Mouse (Mus musculus) kidney, adult 2 months (tissue): Measurements from ENCODE around the gene Nde1. TPM values are rescaled to one million over a fixed set of nuclear protein-coding genes. Genes with fewer than 3 reads are reported as not detected.
"Not testable (repeated sequence)": the region's sequence is repeated elsewhere in the genome, so short reads cannot be mapped to it uniquely, and the experiment has no call there.

Experiments used
- DNase-seq: peaks from one replicate; pipeline ENCODE4 v3.0.0; 2021
- H3K27ac ChIP-seq: fragments of 200-500 bp; 2 replicates; pipeline ENCODE4 v1.5.1; 2012; ENCODE audit warnings: low read depth, low read length, control low read depth, inconsistent platforms; ENCODE audit not compliant: insufficient read depth
- H3K27me3 ChIP-seq: fragments of 200-500 bp; replicated peaks from 2 replicates; pipeline ENCODE4 v1.6.1; 2012; ENCODE audit warnings: mild to moderate bottlenecking, moderate library complexity, low read length, inconsistent platforms; ENCODE audit not compliant: control insufficient read depth, insufficient read depth
- H3K36me3 ChIP-seq: fragments of 200-500 bp; 2 replicates; pipeline ENCODE4 v1.6.1; 2012; ENCODE audit warnings: mild to moderate bottlenecking, moderate library complexity, low read length, inconsistent platforms; ENCODE audit not compliant: control insufficient read depth, insufficient read depth
- H3K4me1 ChIP-seq: fragments of 200-500 bp; 2 replicates; pipeline ENCODE4 v1.6.1; 2011; ENCODE audit warnings: low read length; ENCODE audit not compliant: control insufficient read depth, insufficient read depth
- H3K4me3 ChIP-seq: fragments of 200-500 bp; 2 replicates; pipeline ENCODE4 v1.5.1; 2011; ENCODE audit warnings: mild to moderate bottlenecking, low read depth, low read length, control low read depth; ENCODE audit not compliant: insufficient read depth
- CTCF ChIP-seq: fragments of 200-500 bp; conservative IDR thresholded peaks from 2 replicates; pipeline ENCODE4 v1.5.1; 2011; ENCODE audit warnings: low read depth, mild to moderate bottlenecking, control low read depth, low read length, moderate library complexity, mixed read lengths; ENCODE audit not compliant: insufficient read depth, insufficient read length
- POLR2A ChIP-seq: fragments of 200-500 bp; IDR thresholded peaks from one replicate; pipeline ENCODE4 v1.6.1; 2011; ENCODE audit warnings: low read depth, low read length, control low read depth
- WGBS: fragments of 180-500 bp; shearing (Covaris S2); methylation state at CpG from one replicate; pipeline ENCODE4 v1.1.7; 2018; 5-methylcytosine and 5-hydroxymethylcytosine counted together
- polyA plus RNA-seq: library from polyadenylated mRNA; depleted of rRNA; stranded (reverse); fragments of >200 nt; gene quantifications from 2 replicates; pipeline ENCODE4 v1.2.3, GENCODE M21; 2012

Nde1 gene
- polyA plus RNA-seq, 1 experiment = 23.6 TPM

DNA sequence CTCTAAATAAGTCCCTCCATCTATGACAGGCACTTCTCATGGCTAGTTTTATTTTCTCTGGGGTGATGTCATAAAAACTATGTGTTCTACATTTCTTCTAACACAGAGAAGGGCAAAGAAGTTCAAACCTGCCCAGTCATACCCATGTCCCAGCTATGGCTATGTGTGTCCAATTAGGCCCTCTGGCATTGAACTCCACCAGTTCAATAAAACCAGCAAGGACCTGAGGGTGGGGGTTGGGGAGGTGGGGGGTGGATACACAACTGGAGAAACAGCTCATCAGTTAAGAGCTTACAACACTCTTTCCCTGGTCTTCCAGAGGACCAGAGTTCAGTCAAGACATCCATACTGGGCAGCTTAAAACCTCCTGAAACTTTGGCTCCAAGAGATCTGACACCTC is 24.0 kb upstream of the Nde1 start:
- no peak for DNase-seq
- H3K4me1 ChIP-seq = no peaks in the 10 kb centered on the region
- no peak overlapping the region for H3K27ac ChIP-seq
- TF ChIP-seq POLR2A = no peak
- TF ChIP-seq CTCF = no peak
- H3K4me3 ChIP-seq = no peak overlapping the region
- peaks cover 10% of the 10 kb centered on the region for H3K36me3 ChIP-seq
- H3K27me3 ChIP-seq = no peaks in the 10 kb centered on the region

DNA sequence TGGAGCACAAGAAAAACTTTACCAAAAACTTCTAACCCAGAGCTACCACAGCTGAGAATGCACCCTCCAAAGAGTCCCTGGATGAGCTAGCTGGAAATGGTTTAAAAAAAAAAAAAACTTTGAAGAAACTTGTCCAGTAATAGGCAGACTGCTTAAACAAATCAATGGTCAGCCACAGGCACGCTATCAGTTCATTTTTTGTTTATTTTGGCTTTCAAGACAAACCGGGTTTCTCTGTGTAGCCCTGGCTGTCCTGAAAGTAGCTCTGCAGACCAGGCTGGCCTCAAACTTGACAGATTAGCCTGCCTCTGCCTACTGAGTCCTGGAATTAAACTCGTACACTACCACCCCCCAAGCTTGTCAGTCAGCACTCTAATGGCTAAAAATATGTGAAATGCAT is 19.8 kb upstream of the Nde1 start:
- no peak for DNase-seq
- H3K4me1 ChIP-seq = no peaks in the 10 kb centered on the region
- WGBS = 85% methylated on average over 3 of the region's 3 CpGs
- TF ChIP-seq POLR2A (no peak), CTCF (no peak)
- peaks cover 14% of the 10 kb centered on the region for H3K36me3 ChIP-seq
- no peak overlapping the region for H3K4me3 ChIP-seq
- H3K27me3 ChIP-seq = no peaks in the 10 kb centered on the region
- H3K27ac ChIP-seq = no peak overlapping the region

DNA sequence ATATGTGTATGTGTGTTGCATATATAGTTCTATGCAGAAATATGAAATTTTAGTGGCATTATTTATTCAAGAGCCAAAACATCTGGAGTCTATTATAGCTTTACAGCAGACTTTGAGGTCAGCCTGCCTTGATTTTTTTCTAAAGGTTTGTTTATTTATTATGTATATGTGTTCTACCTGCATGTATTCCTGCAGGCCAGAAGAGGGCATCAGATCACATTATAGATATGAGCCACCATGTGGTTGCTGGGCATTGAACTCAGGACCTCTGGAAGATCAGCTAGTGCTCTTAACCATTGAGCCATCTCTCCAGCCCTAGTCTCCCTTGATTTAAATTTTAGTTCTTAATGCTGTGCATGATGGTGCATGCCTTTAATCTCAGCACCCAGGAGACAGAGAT is 15.4 kb upstream of the Nde1 start:
- peaks cover 17% of the 10 kb centered on the region for H3K36me3 ChIP-seq
- H3K4me3 ChIP-seq = no peak overlapping the region
- no peak for TF ChIP-seq CTCF
- TF ChIP-seq POLR2A = no peak

DNA sequence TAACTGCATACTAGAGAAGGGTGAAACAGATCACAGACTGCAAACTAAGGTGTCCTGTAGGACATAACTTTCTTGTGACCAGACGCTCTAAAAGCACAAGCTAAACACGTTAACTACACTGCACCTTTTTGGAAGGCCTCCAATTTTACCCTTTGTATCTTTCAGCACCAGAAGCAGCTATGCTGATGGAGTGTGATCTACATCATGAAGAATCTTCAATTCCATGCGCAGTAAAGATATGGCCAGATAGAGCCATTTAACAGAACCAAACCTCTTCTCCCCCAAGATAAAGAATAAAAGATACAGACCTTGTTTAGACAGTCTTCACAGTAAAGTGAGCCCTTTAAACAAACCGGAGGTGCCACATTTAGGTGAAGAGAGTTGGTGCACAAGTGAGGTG is 11.4 kb upstream of the Nde1 start:
- DNase-seq = no peak
- Histone ChIP-seq H3K27me3 (no peaks in the 10 kb centered on the region), H3K4me3 (no peak overlapping the region), H3K4me1 (no peaks in the 10 kb centered on the region), H3K27ac (no peak overlapping the region), H3K36me3 (peaks cover 6% of the 10 kb centered on the region)
- no peak for TF ChIP-seq CTCF
- no peak for TF ChIP-seq POLR2A
- 86% methylated on average over 4 of the region's 4 CpGs for WGBS

More for the DNA sequence above, 15.4 kb upstream of the Nde1 start:
- DNase-seq = no peak
- Histone ChIP-seq H3K4me1 (no peaks in the 10 kb centered on the region), H3K27ac (no peak overlapping the region), H3K27me3 (no peaks in the 10 kb centered on the region)

DNA sequence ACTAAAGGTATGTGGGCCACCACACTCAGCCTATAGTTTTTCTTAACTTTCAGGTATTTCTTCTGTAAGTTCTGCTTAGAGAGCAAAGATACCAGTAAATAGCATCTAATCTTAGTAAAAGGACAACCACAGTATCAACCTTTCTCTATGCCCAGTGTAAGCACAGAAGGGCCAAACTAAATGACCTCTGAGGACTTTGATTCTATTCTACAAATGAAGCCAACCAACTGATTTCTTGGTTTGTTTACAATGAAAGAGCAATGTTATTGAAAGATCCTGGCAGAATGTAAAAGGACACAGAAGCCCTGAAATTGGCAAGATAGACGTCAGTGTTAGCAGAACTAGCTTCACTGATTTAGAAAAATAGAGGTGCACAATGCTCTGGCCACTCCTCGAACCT is 7.4 kb upstream of the Nde1 start:
- not testable (repeated sequence) for H3K4me1 ChIP-seq, H3K4me3 ChIP-seq, DNase-seq, H3K27me3 ChIP-seq, H3K27ac ChIP-seq, H3K36me3 ChIP-seq
- WGBS = 32% methylated on average over 1 of the region's 2 CpGs

DNA sequence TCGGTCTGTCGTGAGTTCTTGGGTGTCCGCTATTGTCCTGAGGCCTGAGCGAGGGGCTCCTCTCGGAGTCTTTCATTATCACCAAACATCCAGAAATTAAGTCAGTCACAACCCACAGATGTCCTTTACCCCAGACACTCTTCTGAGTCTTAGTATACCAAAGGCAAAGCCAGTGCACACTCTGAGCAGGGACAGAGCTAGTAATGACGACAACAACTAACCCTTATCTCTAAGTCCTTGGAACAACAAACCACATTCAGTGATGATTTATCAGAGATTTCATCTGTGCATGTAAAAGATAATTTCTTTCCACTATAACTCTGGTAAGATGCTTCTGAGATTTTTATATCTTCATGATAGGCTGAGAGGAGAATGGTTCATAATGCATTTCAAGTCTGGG is 6.8 kb upstream of the Nde1 start:
- DNase-seq = no peak
- Histone ChIP-seq H3K36me3 (peaks cover 6% of the 10 kb centered on the region; the same call in 1 of the 2 replicates), H3K27ac (no peak overlapping the region), H3K4me1 (peaks cover 6% of the 10 kb centered on the region; the same call in 1 of the 2 replicates), H3K4me3 (no peak overlapping the region), H3K27me3 (no peaks in the 10 kb centered on the region)
- 90% methylated on average over 6 of the region's 6 CpGs for WGBS
- TF ChIP-seq POLR2A = no peak
- TF ChIP-seq CTCF = no peak

DNA sequence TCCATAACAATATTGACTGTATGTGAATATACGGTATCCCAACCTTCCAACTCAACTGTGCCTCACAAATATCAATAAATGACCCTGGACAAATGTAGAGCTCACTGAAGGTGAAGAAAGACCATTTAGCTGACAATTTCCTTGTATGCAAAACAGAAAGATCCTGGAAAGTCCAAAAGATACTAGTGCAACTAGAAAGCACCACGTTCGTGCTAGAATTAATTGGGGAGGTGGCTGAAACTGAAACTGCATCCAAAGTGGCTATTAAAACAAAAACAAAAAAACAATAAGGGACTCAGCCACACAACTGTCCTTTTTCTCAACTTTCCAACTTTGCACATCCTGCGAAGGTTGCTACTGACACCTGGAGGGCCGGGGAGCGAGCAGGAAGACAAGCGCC is 4.5 kb upstream of the Nde1 start:
- DNase-seq = no peak
- 5% methylated on average over 7 of the region's 7 CpGs for WGBS
- TF ChIP-seq POLR2A (no peak), CTCF (0 out of 2 replicates have a peak, but pooled peaks have one; percentile 15)
- no peaks in the 10 kb centered on the region for H3K36me3 ChIP-seq
- peak overlapping the region; percentile 98 for H3K4me3 ChIP-seq
- peaks cover 6% of the 10 kb centered on the region; the same call in 1 of the 2 replicates for H3K4me1 ChIP-seq
- no peaks in the 10 kb centered on the region for H3K27me3 ChIP-seq
- H3K27ac ChIP-seq = peak overlapping the region; percentile 83
